Mouse (Mus musculus) midbrain, embryonic 13.5 days (tissue): Measurements from ENCODE around the gene Purb. TPM values are rescaled to one million over a fixed set of nuclear protein-coding genes. Genes with fewer than 3 reads are reported as not detected.

Source experiments
- ATAC-seq: fragments of 200-750 bp; cut with Nextera tagmentation; 2 replicates; pipeline ENCODE4 v1.8.0; 2017; ENCODE audit warnings: mild to moderate bottlenecking, moderate TSS enrichment, moderate library complexity
- H3K27ac ChIP-seq: fragments of 300-500 bp; sonication (generic); 2 replicates; pipeline ENCODE4 v1.5.1; 2015; ENCODE audit warnings: inconsistent platforms, mild to moderate bottlenecking, moderate library complexity
- H3K27me3 ChIP-seq: fragments of 300-500 bp; sonication (generic); 2 replicates; pipeline ENCODE4 v1.6.1; 2015; ENCODE audit warnings: mild to moderate bottlenecking, inconsistent platforms
- H3K36me3 ChIP-seq: fragments of 300-500 bp; sonication (generic); 2 replicates; pipeline ENCODE4 v1.6.1; 2015; ENCODE audit warnings: mild to moderate bottlenecking, inconsistent platforms
- H3K4me1 ChIP-seq: fragments of 300-500 bp; sonication (generic); replicated peaks from 2 replicates; pipeline ENCODE4 v1.6.1; 2015; ENCODE audit warnings: inconsistent platforms
- H3K4me2 ChIP-seq: fragments of 300-500 bp; sonication (generic); replicated peaks from 2 replicates; pipeline ENCODE4 v1.6.1; 2015; ENCODE audit warnings: moderate library complexity, mild to moderate bottlenecking, inconsistent platforms
- H3K4me3 ChIP-seq: fragments of 300-500 bp; sonication (generic); replicated peaks from 2 replicates; pipeline ENCODE4 v1.5.1; 2015; ENCODE audit warnings: mild to moderate bottlenecking, inconsistent platforms
- H3K9ac ChIP-seq: fragments of 300-500 bp; sonication (generic); replicated peaks from 2 replicates; pipeline ENCODE4 v1.6.1; 2015; ENCODE audit warnings: mild to moderate bottlenecking, inconsistent platforms
- H3K9me3 ChIP-seq: fragments of 300-500 bp; sonication (generic); 2 replicates; pipeline ENCODE4 v1.6.1; 2016; ENCODE audit warnings: mild to moderate bottlenecking, inconsistent platforms
- WGBS: fragments of 180-500 bp; shearing (Covaris S2); methylation state at CpG from one replicate; pipeline ENCODE4 v1.1.7; 2015; 5-methylcytosine and 5-hydroxymethylcytosine counted together
- polyA plus RNA-seq: library from polyadenylated mRNA; unstranded; fragments of >200 nt; fragmentation: Nextera tagmentation; extraction: Ambion mirVana; gene quantifications from 2 replicates; pipeline ENCODE4 v1.2.1, GENCODE M21; 2015

Gene Purb
- polyA plus RNA-seq, 1 experiment from 2014 or later, result 12.7 TPM

DNA sequence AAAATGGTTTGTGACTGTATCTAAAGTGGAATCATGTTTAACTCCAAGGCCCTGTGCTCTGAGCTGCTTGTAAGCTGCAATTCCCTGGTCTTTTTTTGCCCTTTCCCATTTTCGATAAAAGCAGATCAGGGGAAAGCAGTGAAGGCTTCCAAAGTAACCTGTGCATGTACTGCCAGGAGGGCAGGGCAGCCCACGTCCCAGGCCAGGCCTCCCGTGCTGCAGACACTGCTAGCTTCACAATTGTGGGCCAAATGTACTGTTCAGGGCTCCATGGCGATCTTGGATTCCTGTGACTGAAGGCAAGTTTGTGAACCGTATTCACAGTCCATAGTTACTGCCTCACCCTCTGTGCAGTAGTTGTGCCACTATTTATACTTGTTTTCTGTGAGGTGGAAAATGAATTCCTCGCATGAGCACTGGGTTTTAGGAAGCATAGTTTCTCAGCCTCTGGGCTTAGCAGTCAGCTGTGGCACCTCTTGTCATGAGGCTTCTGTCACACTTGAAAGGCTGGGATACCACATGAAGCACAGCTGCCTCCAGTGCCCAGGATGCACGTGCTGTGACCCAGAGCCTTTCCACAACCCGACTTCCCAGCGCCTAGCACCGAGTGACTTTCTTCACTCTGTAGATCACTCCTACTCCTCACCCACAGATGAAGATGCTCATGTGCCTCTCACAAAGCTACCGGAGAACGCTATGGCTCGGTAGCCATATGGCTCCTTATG lies 5.1 kb upstream of the Purb start:
- H3K9me3 ChIP-seq, result no peaks in the 10 kb centered on the region
- 83% methylated on average over 13 of the region's 13 CpGs for WGBS
- no peak overlapping the region for H3K27ac ChIP-seq
- no peak overlapping the region for H3K4me2 ChIP-seq
- H3K27me3 ChIP-seq, result no peaks in the 10 kb centered on the region
- no peak for ATAC-seq
- H3K4me1 ChIP-seq, result 0 out of 2 replicates have a peak, but pooled peaks cover 3% of the 10 kb centered on the region
- H3K9ac ChIP-seq, result no peak overlapping the region
- no peak overlapping the region for H3K4me3 ChIP-seq
- H3K36me3 ChIP-seq, result no peaks in the 10 kb centered on the region

DNA sequence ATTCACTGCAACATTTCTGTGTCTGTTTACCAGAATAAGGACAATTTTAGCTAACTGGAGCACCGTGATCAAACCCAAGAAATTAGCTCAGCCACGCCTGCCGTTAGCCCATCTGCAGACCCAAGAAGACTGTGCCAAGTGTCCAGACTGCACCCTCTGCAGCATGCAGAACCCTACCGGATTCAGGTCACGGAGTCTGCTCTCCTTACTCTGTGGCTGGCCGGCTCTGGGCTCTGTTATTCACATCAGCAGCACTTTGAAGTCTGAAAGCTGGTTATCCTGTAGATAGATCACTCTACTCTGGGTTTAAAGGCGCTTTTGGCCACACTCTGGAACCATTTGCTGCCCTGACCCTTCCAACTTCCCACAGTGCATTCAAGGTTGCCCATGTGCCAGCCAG lies 4.5 kb upstream of the Purb start:
- no peak for ATAC-seq

DNA sequence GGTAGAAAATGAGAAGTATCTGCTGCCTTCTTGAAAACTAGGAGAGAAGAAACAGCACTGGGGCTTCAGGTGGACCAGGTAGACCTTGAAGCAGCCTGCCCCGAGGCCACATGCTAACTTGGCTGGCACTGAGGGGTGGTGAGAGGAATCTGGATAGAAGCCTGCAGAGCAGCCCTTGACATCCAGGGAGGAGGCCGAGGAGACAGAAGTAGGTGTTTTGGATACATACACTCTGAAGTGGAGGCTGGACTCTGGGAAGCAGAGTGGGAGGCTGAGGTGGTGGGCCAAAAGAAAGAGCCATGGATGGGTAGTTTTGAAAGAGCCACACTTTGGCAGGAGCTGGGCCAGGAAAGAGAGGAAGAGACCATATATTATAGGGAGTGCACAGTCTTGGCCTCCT lies 3.5 kb upstream of the Purb start:
- 84% methylated on average over 2 of the region's 2 CpGs for WGBS
- no peaks in the 10 kb centered on the region for H3K27me3 ChIP-seq
- peaks cover 7% of the 10 kb centered on the region for H3K4me1 ChIP-seq
- no peak overlapping the region for H3K4me2 ChIP-seq
- H3K27ac ChIP-seq, result no peak overlapping the region
- no peaks in the 10 kb centered on the region for H3K9me3 ChIP-seq
- no peak overlapping the region for H3K4me3 ChIP-seq
- no peaks in the 10 kb centered on the region for H3K36me3 ChIP-seq
- ATAC-seq, result no peak
- H3K9ac ChIP-seq, result no peak overlapping the region

More for the DNA sequence above, 4.5 kb upstream of the Purb start:
- H3K9me3 ChIP-seq, result no peaks in the 10 kb centered on the region
- 0 out of 2 replicates have a peak overlapping the region, but pooled peaks have one; percentile 25 for H3K9ac ChIP-seq
- H3K36me3 ChIP-seq, result no peaks in the 10 kb centered on the region
- H3K27me3 ChIP-seq, result no peaks in the 10 kb centered on the region
- H3K4me2 ChIP-seq, result no peak overlapping the region
- no peak overlapping the region for H3K4me3 ChIP-seq
- H3K4me1 ChIP-seq, result 0 out of 2 replicates have a peak, but pooled peaks cover 3% of the 10 kb centered on the region
- WGBS, result 78% methylated on average over 7 of the region's 7 CpGs
- no peak overlapping the region for H3K27ac ChIP-seq

DNA sequence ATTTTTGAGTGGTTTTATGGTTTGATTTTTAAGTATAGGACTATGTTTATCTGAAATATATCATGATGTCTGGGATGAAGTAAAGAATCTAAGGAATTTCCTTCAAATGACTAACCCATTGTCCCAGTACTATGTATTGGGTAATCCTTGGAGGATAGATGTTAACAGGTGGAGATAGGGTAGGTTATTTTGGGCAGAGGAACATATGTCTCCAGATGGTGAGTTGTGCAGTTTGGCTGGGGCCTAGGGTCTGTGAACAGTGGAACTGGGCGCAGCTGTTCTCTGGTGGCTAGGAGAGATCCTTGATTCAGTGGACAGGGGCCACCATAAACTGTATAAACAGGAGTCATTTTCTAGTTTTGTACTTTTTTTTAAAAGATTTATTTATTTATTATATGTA lies 1.6 kb upstream of the Purb start:
- Histone ChIP-seq H3K9ac (no peak overlapping the region), H3K27ac (no peak overlapping the region), H3K4me1 (peaks cover 23% of the 10 kb centered on the region), H3K4me2 (no peak overlapping the region), H3K9me3 (no peaks in the 10 kb centered on the region), H3K36me3 (no peaks in the 10 kb centered on the region), H3K4me3 (no peak overlapping the region), H3K27me3 (no peaks in the 10 kb centered on the region)
- 100% methylated on average over 1 of the region's 1 CpGs for WGBS
- ATAC-seq, result no peak

DNA sequence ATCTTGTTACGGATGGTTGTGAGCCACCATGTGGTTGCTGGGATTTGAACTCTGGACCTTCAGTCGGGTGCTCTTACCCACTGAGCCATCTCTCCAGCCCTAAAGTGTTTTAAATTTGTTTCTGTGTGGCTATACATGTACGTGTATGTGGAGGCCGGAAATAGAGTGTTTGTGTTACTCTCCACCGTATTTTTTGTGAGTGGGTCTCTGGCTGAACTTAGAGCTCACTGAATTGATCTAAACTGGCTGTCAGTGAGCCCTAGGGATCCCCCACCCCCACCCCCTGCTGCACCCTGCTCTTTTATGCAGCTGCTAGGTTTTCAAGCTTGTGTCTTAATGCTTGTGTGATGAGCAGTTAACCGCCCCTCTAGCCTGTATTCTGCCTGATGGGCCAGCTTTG lies 1.2 kb upstream of the Purb start:
- peaks cover 28% of the 10 kb centered on the region for H3K4me1 ChIP-seq
- no peak overlapping the region for H3K4me3 ChIP-seq
- no peaks in the 10 kb centered on the region for H3K27me3 ChIP-seq
- H3K27ac ChIP-seq, result no peak overlapping the region
- no peak for ATAC-seq
- H3K36me3 ChIP-seq, result no peaks in the 10 kb centered on the region
- no peak overlapping the region for H3K4me2 ChIP-seq
- WGBS, result 73% methylated on average over 6 of the region's 6 CpGs
- H3K9ac ChIP-seq, result no peak overlapping the region
- no peaks in the 10 kb centered on the region for H3K9me3 ChIP-seq

DNA sequence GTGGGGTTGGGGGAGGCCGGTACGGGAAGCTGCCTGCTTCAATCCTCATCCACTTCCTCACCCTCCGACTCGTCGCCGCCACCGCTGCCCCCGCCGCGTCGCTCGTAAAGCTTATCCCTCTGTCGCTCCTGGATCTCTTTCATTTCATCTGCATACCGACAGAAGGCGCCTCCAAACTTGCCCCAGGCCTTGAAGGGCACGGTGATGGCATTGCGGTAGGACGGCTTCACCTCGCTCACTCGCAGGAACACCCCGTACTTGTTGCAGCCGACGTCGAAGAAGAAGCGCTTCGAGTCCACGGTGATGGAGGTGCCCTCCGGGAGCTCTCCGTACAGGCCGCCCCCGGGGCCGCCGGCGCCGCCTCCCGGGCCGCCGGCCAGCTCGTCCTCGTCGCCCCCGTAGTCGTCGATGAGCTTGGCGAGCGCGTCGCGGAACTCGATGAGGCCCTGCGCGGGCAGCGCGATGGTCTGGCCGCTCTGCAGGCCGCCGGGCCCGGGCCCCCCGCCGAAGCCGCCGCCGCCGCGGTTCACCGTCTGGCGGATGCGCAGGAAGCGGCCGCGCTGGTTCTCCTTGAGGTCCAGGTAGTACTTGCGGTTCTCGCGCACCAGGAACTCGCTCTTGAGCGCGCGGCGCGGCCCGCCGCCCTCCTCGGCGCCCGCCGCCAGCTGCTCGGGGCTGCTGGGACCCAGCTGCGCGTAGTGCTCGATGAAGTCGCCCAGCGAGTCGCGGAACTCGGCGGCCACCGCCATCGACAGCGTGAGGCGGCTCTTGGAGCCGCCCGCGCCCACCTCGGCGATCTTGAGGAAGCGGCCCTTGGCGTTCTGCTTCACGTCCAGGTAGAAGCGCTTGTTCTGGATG lies 614 bp downstream of the Purb start:
- H3K4me1 ChIP-seq, result peaks cover 46% of the 10 kb centered on the region
- peak overlapping the region; percentile 97 for H3K4me2 ChIP-seq
- no peaks in the 10 kb centered on the region for H3K36me3 ChIP-seq
- H3K27me3 ChIP-seq, result no peaks in the 10 kb centered on the region
- peak overlapping the region; percentile 99 for H3K4me3 ChIP-seq
- ATAC-seq, result peak; percentile 46
- under 1% methylated on average over 97 of the region's 109 CpGs for WGBS
- H3K27ac ChIP-seq, result peak overlapping the region; percentile 96
- peak overlapping the region; percentile 98 for H3K9ac ChIP-seq
- H3K9me3 ChIP-seq, result no peaks in the 10 kb centered on the region

DNA sequence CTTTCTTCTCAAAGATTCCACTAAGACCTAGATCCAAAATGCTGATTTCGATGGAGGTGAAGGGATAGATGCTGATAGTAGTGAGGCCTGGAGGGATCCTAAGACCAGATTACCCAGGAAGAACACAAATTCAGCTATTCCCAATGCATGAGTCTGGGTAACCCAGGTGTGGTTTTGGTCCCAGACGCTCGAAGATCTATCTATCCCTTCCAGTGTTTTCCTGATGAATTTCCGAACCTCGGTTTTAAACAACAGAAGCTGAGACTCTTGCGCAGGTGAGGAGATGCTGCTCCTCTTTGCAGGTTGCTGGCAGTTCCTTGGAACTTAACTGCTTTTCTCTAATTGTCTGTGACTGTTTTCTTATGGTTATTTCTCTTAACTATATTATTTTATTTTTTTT lies 1.3 kb downstream of the Purb start:
- H3K4me1 ChIP-seq, result peaks cover 50% of the 10 kb centered on the region
- H3K9me3 ChIP-seq, result no peaks in the 10 kb centered on the region
- H3K4me2 ChIP-seq, result peak overlapping the region; percentile 97
- H3K36me3 ChIP-seq, result no peaks in the 10 kb centered on the region
- H3K27ac ChIP-seq, result peak overlapping the region; percentile 96
- WGBS, result 38% methylated on average over 6 of the region's 6 CpGs
- H3K27me3 ChIP-seq, result no peaks in the 10 kb centered on the region
- H3K9ac ChIP-seq, result peak overlapping the region; percentile 98
- no peak for ATAC-seq
- peak overlapping the region; percentile 99 for H3K4me3 ChIP-seq

DNA sequence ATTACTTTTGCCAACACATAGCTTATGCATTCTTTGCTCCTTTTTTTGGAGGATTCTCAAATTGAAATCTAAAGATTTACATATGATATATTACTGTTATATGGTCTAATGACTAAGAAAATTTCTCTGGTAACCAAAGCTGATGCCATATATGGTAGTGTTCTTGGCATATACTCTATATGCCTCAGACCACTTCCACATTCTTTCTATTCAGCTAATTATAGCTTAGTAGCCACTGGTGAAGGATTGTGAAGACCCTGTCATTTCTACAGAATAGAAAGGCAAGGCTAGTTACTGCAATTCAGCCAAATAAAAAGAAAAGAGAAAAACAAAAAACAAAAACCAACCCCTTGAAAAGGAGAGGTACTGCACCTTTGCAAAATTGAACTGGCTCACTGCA lies 3.6 kb downstream of the Purb start:
- peaks cover 68% of the 10 kb centered on the region for H3K4me1 ChIP-seq
- H3K27ac ChIP-seq, result no peak overlapping the region
- H3K9me3 ChIP-seq, result no peaks in the 10 kb centered on the region
- H3K4me3 ChIP-seq, result peak overlapping the region; percentile 48
- no peak for ATAC-seq
- peak overlapping the region; percentile 55 for H3K9ac ChIP-seq
- peaks cover 14% of the 10 kb centered on the region for H3K36me3 ChIP-seq
- peak overlapping the region; percentile 84 for H3K4me2 ChIP-seq
- H3K27me3 ChIP-seq, result no peaks in the 10 kb centered on the region

DNA sequence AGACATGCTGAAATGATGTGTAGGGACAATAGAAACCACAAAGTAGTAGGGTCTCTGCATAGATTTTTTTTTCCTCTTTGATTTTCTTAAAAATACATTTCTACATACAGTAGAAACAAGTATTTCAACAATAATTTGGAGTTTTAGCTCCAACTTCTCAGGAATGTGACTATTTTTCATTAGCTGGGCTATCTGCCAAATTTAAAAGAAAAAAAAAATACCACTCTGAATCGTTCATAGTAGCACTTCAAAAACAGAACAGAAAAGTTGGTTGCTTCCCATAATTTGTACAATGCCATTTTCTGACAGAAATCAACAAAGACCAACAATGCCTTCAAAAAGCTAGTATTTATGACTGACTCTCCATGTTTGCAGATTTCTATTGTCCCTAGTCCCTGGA lies 4.2 kb downstream of the Purb start:
- WGBS, result 43% methylated on average over 1 of the region's 1 CpGs
- Histone ChIP-seq H3K4me1 (peaks cover 67% of the 10 kb centered on the region), H3K27ac (peak overlapping the region; percentile 61; the same call in 1 of the 2 replicates), H3K36me3 (peaks cover 18% of the 10 kb centered on the region), H3K9ac (peak overlapping the region; percentile 68), H3K4me2 (peak overlapping the region; percentile 84), H3K27me3 (no peaks in the 10 kb centered on the region), H3K4me3 (peak overlapping the region; percentile 48), H3K9me3 (no peaks in the 10 kb centered on the region)
- no peak for ATAC-seq

DNA sequence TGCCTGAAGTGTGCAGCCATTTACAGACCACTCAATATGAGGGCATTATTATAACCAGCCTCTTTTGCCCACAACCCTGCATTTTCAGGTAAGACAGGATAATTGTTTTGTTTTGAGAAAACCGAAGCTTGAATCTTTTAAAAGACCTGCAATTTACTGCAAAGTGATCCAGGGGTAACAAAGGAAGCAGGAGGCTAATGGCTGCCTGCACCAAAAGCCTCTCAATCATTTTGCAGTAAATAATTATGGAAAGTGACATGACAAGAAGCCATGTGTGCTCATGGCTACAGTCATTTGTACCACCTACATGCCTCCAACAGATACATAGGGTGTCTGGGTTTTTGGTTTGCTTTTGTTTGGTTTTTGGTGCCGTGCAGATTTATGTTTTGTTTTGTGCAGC lies 4.7 kb downstream of the Purb start:
- peak overlapping the region; percentile 48 for H3K4me3 ChIP-seq
- H3K4me1 ChIP-seq, result peaks cover 67% of the 10 kb centered on the region
- H3K9me3 ChIP-seq, result no peaks in the 10 kb centered on the region
- H3K27ac ChIP-seq, result peak overlapping the region; percentile 61
- H3K9ac ChIP-seq, result peak overlapping the region; percentile 68
- WGBS, result 67% methylated on average over 2 of the region's 2 CpGs
- H3K4me2 ChIP-seq, result peak overlapping the region; percentile 84
- peaks cover 23% of the 10 kb centered on the region for H3K36me3 ChIP-seq
- no peaks in the 10 kb centered on the region for H3K27me3 ChIP-seq
- no peak for ATAC-seq

DNA sequence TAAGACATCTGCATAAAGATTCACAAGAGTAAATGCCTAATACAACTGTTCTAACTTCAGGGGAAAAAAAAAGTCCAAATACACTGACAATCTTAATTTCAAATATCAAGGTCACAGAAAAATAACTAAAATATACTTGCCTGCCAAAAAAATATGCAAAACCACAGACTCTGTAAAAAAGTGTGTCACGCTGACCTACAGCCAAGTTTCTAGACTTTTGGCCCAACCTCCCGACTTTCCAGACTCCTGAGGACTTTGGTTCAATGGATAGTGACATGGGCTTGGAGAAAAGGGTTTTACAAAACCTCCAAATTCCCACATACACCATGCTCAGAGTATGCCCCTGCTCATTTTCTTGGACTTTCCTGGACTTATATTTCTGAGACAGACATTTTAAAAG lies 7.2 kb downstream of the Purb start:
- no peak for ATAC-seq
- Histone ChIP-seq H3K9ac (no peak overlapping the region), H3K36me3 (peaks cover 35% of the 10 kb centered on the region), H3K9me3 (no peaks in the 10 kb centered on the region), H3K4me3 (no peak overlapping the region), H3K4me1 (peaks cover 57% of the 10 kb centered on the region), H3K4me2 (0 out of 2 replicates have a peak overlapping the region, but pooled peaks have one; percentile 19), H3K27me3 (no peaks in the 10 kb centered on the region), H3K27ac (no peak overlapping the region)
- WGBS, result 89% methylated on average over 2 of the region's 2 CpGs

DNA sequence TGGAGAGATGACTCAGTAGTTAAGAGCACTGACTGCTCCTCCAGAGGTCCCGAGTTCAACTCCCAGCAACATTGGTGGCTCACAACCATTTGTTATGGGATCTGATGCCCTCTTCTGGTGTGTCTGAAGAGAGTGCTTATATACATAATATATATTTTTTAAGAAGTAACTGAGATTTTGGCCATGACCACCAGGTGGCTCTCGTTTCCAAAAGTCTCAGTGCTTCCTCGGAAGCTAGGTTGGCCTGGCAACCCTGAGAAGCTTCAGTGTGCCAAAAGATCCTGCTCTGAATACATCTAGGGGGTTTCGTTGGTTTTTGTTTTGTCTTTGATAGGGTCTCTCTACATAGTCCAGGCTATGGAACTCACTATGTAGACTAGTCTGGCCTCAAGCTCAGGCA lies 10.6 kb downstream of the Purb start:
- no peak overlapping the region for H3K4me3 ChIP-seq
- peaks cover 36% of the 10 kb centered on the region for H3K36me3 ChIP-seq
- peaks cover 25% of the 10 kb centered on the region for H3K4me1 ChIP-seq
- H3K9me3 ChIP-seq, result no peaks in the 10 kb centered on the region
- H3K27me3 ChIP-seq, result no peaks in the 10 kb centered on the region
- WGBS, result 27% methylated on average over 4 of the region's 4 CpGs
- ATAC-seq, result peak; percentile 79
- H3K9ac ChIP-seq, result no peak overlapping the region
- H3K27ac ChIP-seq, result no peak overlapping the region
- no peak overlapping the region for H3K4me2 ChIP-seq
